Mouse (Mus musculus) right cerebral cortex, postnatal 10 days (tissue): ENCODE measurements around the gene Mrtfa.

Experiments used
- DNase-seq, 2 experiments: peaks; one replicate each; pipeline ENCODE4 v3.0.0; 2021; ENCODE audit warnings: low spot score in 2 of 2

The Mrtfa gene

DNA sequence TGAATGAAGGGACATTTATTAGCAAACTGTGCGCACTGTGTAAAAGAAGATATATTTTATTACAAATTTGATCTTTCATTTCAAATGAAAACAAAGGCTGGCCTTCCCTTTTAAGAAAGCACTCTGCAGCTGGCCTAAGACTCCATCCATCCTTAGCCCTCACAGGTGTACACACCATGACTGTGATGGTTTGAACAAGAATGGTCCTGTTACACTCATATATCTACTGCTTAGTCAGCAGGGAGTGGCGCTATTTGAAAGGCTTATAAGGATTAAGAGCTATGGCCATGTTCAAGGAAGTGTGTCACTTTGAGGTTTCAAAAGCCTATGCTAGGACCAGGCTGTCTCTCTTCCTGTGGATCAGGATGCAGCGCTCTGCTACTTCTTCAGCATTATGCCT, 122.8 kb downstream of the Mrtfa start:
- DNase-seq, result no peak

DNA sequence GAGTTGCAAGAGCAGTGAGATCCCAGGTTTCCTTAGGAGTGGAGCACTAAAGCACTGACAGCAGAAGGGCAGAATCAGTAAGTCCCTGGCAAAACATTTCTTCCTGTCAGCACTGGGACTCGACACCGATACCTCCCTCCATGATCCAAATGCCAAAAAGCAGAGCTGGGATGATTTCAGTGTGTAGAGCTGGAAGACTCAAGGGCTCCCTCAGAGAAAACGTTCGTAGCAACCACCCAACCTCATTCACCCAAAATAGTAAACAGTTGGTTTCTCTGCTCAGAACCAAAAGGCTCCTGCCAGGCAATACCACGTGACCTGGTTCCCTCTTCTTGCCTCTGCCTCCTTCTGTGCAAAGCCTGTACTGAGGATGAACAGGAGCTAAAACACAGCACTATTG, 123.6 kb downstream of the Mrtfa start:
- peak in 1 of 2 experiments; percentile 65 for DNase-seq

DNA sequence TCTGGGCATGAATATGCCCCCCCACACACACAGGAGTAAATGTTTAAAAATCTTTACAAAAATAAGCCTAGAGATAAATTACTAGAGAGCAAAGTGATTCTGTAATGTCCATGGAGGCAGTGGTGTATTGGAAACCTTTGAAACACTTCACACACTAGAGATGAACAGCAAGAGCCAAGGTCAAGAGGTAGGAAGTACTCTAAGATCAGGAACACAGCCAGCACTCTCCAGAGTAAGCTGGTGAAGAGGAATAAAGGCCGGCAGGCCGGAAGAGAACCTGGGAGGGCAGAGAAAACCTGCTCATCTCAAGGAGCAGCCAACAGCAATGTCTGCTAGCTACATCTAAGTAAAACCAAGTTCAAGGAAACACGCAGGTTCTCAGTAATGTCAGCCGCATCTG, 125.9 kb downstream of the Mrtfa start:
- DNase-seq, result no peak

DNA sequence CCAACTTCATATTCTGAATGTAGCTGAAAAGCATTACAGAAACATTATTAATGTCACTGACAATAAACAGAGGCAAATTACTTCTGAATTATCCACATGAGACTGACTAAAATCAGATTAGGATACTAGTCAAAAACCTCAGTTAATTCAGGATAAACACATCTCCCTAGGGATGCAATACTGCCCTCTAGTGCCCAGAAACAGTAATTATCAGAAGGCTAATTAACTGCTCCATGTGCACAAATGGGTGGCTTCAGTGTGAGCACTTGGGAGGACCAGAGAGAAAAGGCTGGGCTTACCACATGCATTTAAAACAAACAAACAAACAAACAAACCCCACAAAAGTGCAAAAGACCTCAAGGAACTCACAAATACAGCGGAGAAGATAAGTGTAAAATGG, 126.4 kb downstream of the Mrtfa start:
- DNase-seq, result no peak

DNA sequence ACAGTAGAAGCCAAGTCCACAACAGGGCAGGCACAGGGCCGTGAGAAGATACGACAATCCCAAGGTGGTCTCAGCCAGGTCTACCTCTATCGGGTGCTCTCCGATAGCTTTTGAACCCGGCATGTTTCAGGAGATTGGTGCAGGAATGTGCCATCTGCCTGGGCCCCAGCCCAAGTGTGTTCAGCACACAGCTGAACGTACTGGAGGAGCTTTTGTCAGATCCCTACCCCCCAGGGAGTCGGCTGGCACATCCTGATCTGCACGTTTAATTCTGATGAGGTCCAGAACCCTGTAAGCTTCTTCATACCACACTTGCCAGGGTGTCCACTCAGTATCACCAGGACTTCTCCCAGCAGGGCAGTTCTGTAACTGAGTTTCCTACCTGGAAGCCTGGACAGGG, 127.9 kb downstream of the Mrtfa start:
- peak in 1 of 2 experiments; percentile 48 for DNase-seq

DNA sequence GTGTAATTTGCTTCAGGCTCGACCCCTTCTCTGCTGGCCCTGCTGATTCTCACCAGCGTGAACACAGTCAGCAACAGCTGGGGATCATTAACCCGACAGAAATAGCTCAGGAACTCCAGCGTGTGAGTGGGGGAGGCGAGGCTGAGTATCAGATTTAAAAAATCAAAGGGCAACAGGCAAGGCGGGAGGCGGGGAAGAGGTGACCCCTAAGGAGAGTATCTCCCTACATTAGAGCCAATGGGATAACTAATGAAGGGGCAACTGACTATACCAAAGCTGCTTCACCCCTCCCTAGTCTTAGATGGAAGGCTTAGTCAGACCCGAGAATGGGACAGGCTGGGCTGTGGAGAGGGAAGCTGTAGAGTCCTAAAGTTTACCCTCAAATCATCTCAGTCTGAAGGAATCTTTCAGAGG, 128.4 kb downstream of the Mrtfa start:
- DNase-seq, result no peak

DNA sequence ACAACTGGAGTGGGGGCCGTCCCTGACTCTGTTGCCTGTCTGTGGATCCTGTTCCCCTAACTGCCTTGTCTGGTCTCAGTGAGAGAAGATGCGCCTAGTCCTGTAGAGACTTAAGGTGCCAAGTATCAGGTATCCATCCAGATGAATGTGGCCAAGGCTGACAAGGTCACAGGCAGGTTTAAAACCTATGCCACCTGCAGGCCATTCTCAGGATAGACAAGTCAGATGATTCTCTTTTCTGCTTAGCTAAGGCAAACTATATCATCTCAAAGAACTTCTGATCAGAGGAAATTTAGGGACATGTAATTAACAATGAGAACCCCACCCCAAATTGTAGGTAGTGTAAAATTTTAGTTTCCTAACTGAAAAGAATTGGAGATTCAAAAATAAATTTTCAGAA, 129.6 kb downstream of the Mrtfa start:
- DNase-seq, result no peak

DNA sequence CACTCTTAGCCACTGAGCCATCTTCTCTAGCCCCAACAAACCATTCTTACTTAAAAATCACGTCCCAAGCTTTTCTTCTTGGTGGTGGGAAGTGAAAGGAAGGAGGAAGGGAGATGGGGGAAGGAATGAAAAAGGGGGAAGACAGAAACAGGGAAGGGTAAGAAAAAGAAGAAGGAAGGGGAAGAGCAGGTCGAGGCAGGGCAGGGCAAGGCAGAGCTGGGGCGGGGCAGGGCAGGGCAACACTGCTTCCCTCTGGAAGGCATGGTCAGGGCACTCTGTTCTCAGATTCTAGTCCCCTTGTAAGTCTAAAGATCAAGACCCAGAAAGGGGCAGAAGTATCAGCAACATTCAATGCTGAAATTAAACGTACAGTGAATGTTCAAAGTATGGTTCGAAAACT, 132.8 kb downstream of the Mrtfa start:
- DNase-seq, result no peak

DNA sequence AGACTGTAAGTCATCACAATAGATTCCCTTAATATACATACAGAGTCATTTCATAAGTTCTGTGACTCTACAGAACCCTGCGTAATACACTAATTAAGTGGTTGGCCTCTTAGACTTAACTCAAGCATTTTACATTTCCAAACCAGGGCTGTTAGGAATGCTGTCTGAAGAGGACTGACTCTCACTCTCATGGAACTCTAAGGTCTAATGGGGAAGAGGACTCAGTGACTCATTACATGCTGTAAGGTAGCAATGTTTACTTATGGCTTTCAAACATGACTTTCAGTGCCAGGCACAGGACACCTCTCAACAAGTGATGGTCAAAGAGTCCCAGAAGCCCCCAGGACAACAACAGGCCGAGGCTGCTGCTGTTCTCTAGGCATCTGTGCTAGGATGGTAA, 135.1 kb downstream of the Mrtfa start:
- no peak for DNase-seq

DNA sequence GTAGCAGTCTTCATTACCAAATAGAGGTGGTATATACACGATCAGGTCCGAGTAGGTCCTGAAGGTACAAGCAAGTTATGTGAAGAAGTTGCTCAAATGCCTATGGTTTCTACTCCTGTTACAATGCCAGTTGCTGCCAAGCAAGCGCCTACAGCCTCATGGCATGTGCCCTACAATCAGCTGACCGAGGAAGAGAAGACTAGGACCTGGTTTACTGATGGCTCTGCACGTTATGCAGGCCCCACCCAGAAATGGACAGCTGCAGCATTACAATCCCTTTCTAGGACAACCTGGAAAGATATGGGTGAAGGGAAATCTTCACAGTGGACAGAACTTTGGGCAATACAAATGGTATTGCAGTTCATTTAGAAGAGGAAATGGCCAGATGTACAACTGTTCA, 138.1 kb downstream of the Mrtfa start:
- no peak for DNase-seq

DNA sequence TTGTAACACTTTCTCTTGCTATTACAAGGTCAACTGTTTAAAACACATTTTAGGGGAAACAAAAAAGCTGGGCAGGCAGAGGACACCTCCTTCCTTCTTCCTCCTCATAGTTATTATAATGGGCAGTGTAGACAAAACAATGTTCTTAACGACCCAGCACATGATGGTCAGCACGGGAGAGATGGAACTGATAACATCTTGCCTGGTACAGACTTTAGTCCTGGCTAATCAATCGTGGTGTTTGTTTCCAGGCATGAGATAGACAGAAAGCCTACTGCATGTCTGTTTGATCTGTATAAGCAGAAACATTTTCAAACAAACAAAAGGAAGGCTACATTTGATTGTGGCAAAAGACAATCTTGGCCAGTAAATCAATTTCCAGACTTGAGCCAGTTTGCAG, 140.1 kb downstream of the Mrtfa start:
- DNase-seq, result no peak

DNA sequence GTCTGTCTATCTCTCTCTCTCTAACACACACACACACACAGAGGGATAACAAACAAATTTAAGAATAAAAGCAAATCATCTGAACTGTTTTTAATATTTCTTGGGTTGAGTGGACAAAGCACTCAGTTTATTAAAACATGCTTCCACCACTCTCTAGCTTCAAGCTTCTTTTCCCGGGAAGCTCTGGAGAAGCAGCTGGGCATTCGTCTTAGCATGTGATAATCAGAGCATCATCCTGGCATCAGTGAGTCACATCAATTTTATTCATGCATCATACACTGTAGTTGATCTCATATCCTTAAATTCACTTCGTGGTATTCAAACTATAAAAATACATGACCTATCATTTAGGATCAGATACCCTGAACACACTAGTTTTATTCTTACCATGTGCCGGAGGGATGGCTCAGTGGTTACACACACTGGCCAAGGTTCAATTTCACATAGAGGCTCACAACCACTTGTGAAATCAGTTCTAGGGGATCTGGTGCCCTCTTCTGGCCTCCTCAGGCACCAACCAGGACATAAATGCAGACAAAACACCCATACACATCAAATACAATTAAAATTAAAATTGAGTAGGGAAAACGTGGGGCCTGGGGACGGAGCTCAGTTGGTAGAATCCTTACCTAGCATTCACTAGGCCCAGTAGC, 141.0 kb downstream of the Mrtfa start:
- DNase-seq, result no peak

DNA sequence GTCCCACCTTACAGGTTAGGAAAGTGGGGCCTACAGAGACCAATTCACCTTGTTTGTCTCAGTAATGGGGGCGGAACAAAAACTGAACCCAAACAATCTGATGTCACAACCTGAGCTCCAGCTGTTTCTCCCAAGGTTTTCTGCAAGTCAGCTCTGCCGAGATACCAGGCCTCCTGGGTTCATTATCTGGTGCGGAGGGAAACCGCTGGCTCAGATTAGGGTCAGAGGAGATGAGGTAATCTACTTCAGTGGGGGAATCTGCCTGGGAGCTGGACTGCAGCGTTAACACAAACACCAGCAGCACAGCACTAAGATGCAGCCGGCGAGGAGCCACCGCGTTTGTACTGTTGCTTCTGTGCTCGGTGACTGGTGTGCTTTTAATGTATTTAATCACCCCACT, 143.1 kb downstream of the Mrtfa start:
- DNase-seq, result no peak

DNA sequence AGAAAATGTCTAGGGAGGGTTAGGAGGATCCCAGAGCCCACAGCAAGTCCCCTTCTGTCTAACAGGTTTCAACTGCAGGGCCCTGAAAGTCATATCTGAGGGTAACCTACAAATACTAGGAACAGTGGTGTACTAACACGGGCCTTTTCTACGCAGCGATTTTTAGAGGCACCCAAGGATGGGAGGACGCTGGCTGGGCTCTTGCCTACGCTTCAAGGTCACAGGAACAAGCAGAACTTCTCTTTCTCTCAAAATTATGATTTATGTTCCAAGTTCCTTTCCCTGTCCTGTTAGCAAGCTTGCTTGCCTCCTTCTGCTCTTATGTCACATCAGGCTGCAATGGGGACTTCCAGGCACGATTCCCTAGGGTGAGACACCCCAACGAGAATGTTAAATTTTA, 144.5 kb downstream of the Mrtfa start:
- DNase-seq, result no peak

DNA sequence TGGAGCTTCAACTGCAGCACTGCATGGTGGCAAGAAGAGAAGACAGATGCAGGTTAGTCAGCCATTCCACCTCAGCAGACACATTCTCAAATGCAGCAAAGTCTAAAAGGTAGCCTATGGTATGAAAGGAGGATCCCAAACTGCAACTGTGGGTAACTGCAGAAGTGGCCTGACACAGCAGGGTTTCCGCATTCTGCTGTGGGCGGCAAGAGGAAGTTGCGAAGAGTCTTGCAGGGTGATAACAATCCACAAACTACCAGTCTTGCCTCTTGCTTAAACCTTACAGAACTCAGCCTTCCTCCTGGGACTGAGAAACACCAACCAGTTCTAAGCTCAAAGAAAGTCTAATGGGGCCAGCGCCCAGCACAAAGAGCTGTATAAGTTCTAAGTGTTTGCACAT, 145.2 kb downstream of the Mrtfa start:
- no peak for DNase-seq

DNA sequence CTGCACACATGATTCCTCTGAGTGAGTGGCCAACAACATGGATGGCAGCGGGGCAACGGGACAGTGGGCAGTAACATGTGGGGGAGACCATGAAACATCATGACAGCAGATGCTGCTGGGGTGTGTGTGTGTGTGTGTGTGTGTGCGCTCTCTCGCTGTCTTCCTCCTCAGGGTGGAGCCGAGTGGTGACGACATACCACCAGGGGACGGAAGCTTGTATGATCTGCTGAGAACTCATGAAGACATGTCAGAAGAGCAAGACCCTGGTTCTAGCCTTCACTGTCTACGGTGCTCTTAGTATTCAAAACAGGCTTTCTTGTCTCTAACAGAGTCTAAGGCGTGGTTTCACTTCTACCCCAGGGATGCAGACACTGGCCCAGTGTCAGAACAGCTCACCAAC, 146.1 kb downstream of the Mrtfa start:
- no peak for DNase-seq

DNA sequence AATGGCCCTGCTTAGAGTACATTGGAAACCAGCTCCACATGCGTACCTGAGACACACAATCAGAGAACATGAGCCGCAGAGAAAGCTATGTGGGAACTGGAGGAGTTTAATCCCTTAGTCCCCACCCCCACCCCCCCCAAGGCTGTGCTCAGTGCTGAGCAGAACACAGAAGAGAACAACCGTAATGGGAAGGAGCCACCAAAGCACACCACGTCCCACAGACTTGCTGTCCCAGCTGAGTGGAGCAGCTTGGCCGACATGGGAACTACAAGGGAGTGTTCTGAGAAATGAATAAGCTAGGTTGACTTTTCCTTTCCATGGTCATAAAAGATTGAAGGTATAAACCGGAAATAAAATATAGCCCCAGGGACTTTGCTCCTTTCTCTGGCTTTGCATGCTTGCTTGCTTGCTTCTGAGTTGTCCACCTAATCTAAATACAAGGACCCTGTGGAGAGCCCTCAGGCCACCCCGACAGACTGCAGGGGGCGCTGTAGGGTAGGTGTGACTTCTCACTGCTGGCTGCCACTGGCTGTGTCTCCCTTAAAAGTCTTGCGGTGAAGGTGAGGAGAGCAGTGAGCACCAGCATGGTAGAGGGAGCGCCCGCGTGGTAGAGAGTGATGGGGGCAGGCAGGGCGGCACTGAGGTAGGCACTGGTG, 148.2 kb downstream of the Mrtfa start:
- DNase-seq, result no peak

DNA sequence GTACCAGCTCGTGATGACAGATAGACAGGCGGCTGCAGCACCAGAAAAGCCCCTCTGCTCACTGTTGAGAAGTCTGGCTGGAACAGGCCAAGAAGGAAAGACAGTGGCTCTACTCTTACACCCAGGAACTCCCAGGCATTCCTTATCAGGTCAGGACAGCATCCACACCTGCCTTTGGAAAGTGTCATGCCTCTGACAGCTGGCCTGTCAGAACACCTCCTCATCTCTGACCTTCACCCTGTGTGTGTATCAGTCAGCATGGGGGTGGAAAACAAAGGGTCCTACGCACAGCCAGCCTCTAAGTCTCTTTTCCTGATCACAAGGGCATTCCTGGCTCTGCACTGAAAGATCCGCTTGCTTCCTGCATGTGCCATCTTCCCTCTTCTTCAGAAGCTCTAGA, 148.8 kb downstream of the Mrtfa start:
- DNase-seq, result no peak

DNA sequence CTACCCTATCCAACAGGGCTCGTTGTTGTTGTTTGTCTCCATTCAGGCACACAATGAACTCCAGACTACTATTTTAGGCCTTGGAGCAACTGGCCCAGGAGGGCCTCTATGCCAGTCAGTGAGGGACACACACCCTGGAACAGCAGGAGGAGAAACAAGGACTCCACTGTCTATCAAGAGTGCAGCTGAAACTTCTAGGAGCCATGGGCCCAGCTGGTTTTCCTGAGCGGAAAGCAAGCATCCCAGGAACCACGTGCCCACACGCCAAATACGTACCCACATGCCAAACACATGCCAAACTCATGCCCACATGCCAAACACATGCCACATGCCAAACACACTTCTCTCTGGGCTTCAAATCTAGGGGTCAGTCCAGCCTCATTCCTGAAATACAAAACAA, 152.1 kb downstream of the Mrtfa start:
- no peak for DNase-seq

DNA sequence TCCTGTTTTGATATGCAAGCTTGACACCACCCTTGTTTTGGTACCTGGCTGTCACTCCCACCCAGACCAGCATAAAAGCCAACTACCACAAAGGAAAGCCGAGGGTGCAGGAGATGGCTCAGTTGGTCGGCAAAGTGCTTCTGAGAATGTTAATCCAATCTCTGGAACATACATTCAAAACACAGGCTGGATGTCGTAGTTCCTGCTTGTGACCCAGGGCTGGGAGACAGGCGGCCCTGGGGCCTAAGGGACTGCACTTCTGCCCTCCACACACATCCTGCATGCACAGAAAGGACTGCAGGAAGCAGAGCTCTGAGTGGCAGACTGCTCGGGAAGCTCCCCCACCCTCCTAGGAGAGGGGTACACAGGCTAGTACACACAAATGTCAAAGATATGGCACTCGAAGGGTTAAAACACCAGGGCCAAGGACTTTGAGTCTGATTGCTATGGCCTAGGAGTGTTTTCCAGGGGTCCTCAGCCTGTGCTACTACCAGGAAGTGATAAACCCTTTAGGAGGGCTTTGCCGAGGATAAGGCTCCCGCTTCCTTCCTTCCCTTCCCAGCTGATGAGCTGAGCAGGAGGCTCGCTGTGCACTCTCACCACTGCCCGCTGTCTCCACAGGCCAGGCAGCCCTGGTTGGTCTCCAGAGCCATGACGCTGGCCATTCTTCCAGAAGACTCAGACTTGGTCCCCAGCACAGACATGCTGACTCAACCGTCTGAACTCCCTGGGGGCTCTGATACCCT, 155.0 kb downstream of the Mrtfa start:
- DNase-seq, result no peak

DNA sequence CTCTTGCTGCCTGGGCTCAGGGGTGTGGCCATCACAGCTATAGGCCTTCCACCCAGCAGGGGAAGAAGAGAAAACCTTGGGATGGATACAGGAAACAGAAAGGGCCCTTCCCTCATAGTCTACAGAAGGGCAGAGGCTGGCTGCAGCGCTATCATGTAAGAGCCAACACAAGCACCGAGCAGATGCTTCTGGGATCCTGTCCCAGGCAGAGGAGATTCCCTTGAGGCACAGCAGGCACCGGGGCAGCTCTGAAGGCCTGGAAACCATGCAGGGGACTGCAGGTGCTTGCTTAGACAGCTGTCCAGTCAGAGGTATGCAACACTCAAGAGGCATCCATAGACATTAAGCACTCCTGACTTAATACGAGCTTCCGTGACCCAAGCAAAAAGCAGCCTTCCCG, 156.4 kb downstream of the Mrtfa start:
- no peak for DNase-seq

DNA sequence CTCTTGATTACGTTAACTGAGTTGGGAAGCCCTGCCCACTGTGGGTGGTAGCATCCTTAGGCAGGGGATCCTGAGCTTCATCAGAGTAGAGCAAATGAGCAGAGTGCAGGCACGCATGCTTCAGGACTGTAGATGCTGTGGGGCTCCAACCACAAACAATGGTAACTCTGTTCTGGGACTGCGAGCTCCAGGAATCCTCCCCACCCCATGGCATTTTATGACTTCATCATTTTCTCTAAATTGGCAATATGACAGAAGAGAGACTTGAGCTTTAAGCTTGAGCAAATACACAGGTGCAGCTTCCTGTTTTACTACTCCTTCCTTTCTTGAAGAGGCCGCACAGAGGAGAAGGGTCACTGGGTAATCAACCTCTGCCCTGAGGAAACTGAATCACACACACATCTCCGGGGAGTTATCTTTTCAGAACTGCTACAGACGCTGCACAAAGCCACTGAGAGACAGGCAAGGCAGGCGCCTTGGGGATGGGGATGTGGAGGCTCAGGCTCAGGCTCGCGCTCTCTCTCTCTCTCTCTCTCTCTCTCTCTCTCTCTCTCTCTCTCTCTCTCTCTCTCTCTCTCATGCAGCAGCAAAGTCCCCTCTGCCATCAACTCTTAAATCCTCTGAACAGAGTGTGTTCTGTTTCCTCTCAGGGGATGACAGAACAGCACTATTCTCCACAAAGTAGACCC, 157.5 kb downstream of the Mrtfa start:
- no peak for DNase-seq

DNA sequence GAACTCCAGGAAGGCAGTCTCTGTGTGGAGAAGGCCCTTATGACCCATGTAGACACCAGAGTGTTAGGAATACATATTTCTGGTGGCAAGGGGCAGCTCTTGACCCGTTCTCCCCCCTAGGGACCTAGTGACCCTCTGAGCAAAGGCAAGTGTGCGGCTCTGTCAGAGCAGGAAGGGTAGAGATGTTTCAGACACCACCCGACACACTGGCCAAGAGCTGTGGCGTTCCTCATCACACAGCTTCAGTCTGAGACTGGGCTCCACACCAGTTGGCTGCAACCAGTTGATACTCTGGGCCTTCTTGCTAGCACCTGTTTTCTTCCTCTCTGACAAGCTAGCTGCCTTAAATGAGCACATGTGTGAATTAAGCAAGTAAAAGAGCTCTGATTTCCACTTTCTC, 158.9 kb downstream of the Mrtfa start:
- no peak for DNase-seq
